Mouse (Mus musculus) thymus, adult 2 months (tissue): Measurements from ENCODE around the gene Wdfy3.

Source experiments
- CTCF ChIP-seq: fragments of 200-500 bp; IDR thresholded peaks from 2 replicates; pipeline ENCODE4 v1.5.1; 2012; ENCODE audit warnings: mild to moderate bottlenecking, control low read depth, low read length, moderate library complexity, borderline replicate concordance; ENCODE audit not compliant: control insufficient read depth, poor library complexity, insufficient read depth; ENCODE audit errors: extremely low read depth
- POLR2A ChIP-seq: fragments of 200-500 bp; IDR thresholded peaks from 2 replicates; pipeline ENCODE4 v1.6.1; 2012; ENCODE audit warnings: mild to moderate bottlenecking, low read length, control low read depth, moderate library complexity; ENCODE audit not compliant: control insufficient read depth, poor library complexity, insufficient read depth; ENCODE audit errors: extremely low read depth

DNA sequence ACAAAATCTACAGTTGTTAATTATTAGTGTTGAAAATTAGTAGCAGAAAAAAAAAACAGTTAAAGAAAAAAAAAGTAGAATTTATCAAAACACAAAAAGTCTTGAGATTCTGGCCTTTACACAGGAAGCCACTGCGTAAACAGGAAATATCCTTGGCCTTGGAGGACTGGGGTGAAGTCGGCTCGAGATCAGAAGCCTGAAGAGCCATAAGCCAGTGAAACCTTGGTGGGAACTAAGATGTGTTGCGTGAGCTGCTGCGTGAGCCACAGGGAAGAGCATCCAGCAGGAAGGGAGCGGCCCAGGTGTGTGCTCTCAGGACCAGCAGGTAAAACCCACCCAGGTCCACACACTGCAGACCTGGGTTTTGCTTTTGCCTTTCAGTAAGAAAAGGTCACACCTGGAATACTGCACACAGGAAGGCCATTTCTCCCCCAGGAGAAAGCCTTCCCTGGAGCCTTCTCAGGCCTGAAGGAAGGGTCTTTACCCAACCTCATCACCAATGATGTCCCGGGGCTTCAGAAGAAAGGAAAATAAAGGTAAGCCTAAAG, 79.3 kb downstream of the Wdfy3 start:
- TF ChIP-seq POLR2A: no peak
- TF ChIP-seq CTCF: no peak
